Mouse (Mus musculus) ES-E14 (cell line): ENCODE results near the gene Phip. TPM values are rescaled to one million over a fixed set of nuclear protein-coding genes. Genes with fewer than 3 reads are reported as not detected.
A peak's percentile ranks its signal among the peaks of the same experiment; 100 is the strongest.

Source experiments
- DNase-seq: peaks from one replicate; pipeline ENCODE4 v3.0.0-alpha.2; 2013; ENCODE audit warnings: low read depth, low spot score
- H3K27ac ChIP-seq: 2 replicates; pipeline ENCODE4 v1.5.1; 2012; ENCODE audit warnings: low read depth, mild to moderate bottlenecking, low read length, moderate library complexity, mixed read lengths; ENCODE audit not compliant: poor library complexity, insufficient read depth, severe bottlenecking
- H3K36me3 ChIP-seq: 2 replicates; pipeline ENCODE4 v1.6.1; 2012; ENCODE audit warnings: mild to moderate bottlenecking, low read length, moderate library complexity, mixed read lengths; ENCODE audit not compliant: control insufficient read depth, poor library complexity, insufficient read depth, severe bottlenecking
- H3K4me1 ChIP-seq, 2 experiments: fragments of 150-350 bp in 1 of 2; sonication (generic) in 1 of 2; 2 replicates each; pipeline ENCODE4 v1.6.1; 2012; ENCODE audit warnings: low read length in 2 of 2, mild to moderate bottlenecking in 1 of 2, mixed read lengths in 1 of 2; ENCODE audit not compliant: control insufficient read depth in 2 of 2, insufficient read depth in 2 of 2, poor library complexity in 1 of 2
- H3K4me3 ChIP-seq, 2 experiments: fragments of 150-350 bp in 1 of 2; sonication (generic) in 1 of 2; 2 replicates each; pipeline ENCODE4 v1.5.1; 2012; ENCODE audit warnings: low read length in 2 of 2, low read depth in 1 of 2, mild to moderate bottlenecking in 1 of 2, mixed read lengths in 1 of 2; ENCODE audit not compliant: insufficient read depth in 1 of 2, poor library complexity in 1 of 2, severe bottlenecking in 1 of 2
- H3K9ac ChIP-seq: 2 replicates; pipeline ENCODE4 v1.6.1; 2012; ENCODE audit warnings: low read depth, mild to moderate bottlenecking, low read length, mixed read lengths; ENCODE audit not compliant: poor library complexity, insufficient read depth, severe bottlenecking
- H3K9me3 ChIP-seq: fragments of 150-350 bp; sonication (generic); 2 replicates; pipeline ENCODE4 v1.6.1; 2012; ENCODE audit warnings: low read depth, mild to moderate bottlenecking, low read length; ENCODE audit not compliant: control insufficient read depth, insufficient read depth
- CHD2 ChIP-seq: IDR thresholded peaks from 2 replicates; pipeline ENCODE4 v1.6.1; 2014; ENCODE audit warnings: mild to moderate bottlenecking, low read depth, low read length, inconsistent platforms
- HCFC1 ChIP-seq: IDR thresholded peaks from 2 replicates; pipeline ENCODE4 v1.6.1; 2012; ENCODE audit warnings: low read length, inconsistent platforms, borderline replicate concordance; ENCODE audit not compliant: insufficient read depth
- MAFK ChIP-seq: IDR thresholded peaks from 2 replicates; pipeline ENCODE4 v1.6.1; 2014; ENCODE audit warnings: mild to moderate bottlenecking, low read depth, low read length, inconsistent platforms; ENCODE audit not compliant: insufficient read depth
- ZC3H11A ChIP-seq: IDR thresholded peaks from 2 replicates; pipeline ENCODE4 v1.6.1; 2012; ENCODE audit warnings: low read depth, mild to moderate bottlenecking, inconsistent platforms, low read length, borderline replicate concordance
- ZNF384 ChIP-seq: IDR thresholded peaks from 2 replicates; pipeline ENCODE4 v1.6.1; 2012; ENCODE audit warnings: low read depth, low read length, inconsistent platforms
- in situ Hi-C, 2 experiments: fragments of 600-800 bp; cut with MboI; formaldehyde crosslinking; loops; one replicate each; pipeline ENCODE4 v1.15.1; 2025; ENCODE audit warnings: low sequenced_read_pairs in 2 of 2, inconsistent platforms in 1 of 2; ENCODE audit not compliant: unreplicated experiment in 2 of 2
- total RNA-seq: library from RNA; depleted of rRNA; stranded (reverse); fragments of 300-350 nt; gene quantifications from 2 replicates; pipeline ENCODE4 v1.2.3, GENCODE M21; 2012

The Phip gene
- total RNA-seq, 1 experiment = 52.4 TPM

DNA sequence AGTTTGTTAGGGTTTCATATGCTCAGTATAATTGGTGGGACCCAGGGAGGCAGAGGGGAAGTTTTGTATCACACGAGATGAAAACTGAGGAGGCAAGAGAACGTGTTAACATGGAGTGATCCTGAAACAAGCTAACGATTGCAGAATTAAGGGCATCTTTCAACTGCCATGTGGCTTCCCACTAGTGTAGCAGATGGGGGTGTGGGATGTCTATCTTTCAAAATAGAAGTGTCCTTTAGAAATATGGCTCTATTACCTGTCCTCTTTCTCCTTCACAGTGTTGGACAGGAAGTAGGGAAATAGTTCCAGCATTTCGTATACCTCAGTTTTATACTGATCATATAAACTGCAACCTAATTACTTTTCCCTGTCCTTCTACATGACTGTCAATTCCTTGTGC lies 119.1 kb downstream of the Phip start:
- no peaks in the 10 kb centered on the region for H3K9me3 ChIP-seq
- no peak overlapping the region for H3K27ac ChIP-seq
- no peak for TF ChIP-seq HCFC1
- no peak for TF ChIP-seq ZC3H11A
- no peak for TF ChIP-seq CHD2
- no peak for TF ChIP-seq ZNF384
- TF ChIP-seq MAFK = no peak
- in situ Hi-C loops = no loop called here
- no peaks in the 10 kb centered on the region for H3K4me1 ChIP-seq
- DNase-seq = no peak
- no peak overlapping the region for H3K4me3 ChIP-seq
- no peak overlapping the region for H3K9ac ChIP-seq
- no peaks in the 10 kb centered on the region for H3K36me3 ChIP-seq

GRCm38 (mm10) chr9:82854973-82855614 lies 120.2 kb downstream of the Phip start:
- DNase-seq = no peak
- no peak overlapping the region for H3K9ac ChIP-seq
- in situ Hi-C loops = no loop called here
- H3K36me3 ChIP-seq = no peaks in the 10 kb centered on the region
- no peak overlapping the region for H3K4me3 ChIP-seq
- H3K27ac ChIP-seq = no peak overlapping the region
- no peaks in the 10 kb centered on the region for H3K4me1 ChIP-seq
- H3K9me3 ChIP-seq = no peaks in the 10 kb centered on the region
- TF ChIP-seq ZC3H11A (no peak), HCFC1 (no peak), ZNF384 (no peak), MAFK (no peak), CHD2 (no peak)

DNA sequence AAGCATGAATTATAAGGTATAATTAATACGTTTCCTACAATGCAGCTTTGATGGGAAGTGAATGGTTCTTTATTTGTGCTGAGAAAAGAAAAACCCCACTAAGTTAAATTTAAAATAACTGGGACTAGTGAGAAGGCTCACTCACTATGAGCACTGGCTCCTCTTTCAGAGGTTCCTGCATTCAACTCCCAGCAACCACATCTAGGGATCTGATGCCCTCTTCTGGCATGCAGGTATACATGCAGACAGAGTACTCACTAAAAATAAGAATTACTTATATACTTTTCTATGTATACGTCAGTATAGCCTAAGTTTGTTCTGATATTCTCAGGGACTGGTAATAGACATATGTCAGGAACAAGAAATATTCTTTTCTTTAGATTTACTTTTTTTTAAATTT lies 121.3 kb downstream of the Phip start:
- no peaks in the 10 kb centered on the region for H3K4me1 ChIP-seq
- in situ Hi-C loops = no loop called here
- no peak for DNase-seq
- no peaks in the 10 kb centered on the region for H3K36me3 ChIP-seq
- TF ChIP-seq CHD2 (no peak), ZNF384 (no peak), ZC3H11A (peak; percentile 35; the same call in 1 of the 2 replicates), MAFK (no peak), HCFC1 (no peak)
- no peaks in the 10 kb centered on the region for H3K9me3 ChIP-seq
- no peak overlapping the region for H3K27ac ChIP-seq
- H3K4me3 ChIP-seq = no peak overlapping the region
- no peak overlapping the region for H3K9ac ChIP-seq

DNA sequence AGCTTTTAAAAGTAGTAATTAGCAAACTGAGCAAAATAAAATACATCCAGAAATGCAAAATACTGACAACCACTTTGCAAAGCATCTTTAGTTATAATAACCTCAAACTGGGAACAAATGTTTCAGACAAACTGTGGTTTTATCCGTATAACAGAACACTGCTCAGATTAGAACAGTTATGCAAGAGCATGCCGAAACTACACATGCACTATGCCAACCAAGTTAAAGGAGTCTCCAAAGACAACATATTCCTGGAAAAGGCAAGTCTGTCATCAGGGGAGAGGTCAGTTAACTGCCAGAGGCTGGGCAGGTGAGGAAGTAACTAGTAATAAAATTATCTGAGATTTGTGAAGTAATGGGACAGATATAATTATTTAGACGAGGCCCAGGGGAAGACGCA lies 132.6 kb downstream of the Phip start:
- no peak for DNase-seq
- no peaks in the 10 kb centered on the region; the same call in 1 of the 2 replicates for H3K36me3 ChIP-seq
- in situ Hi-C loops = no loop called here

GRCm38 (mm10) chr9:82835921-82836320 lies 139.4 kb downstream of the Phip start:
- H3K27ac ChIP-seq = no peak overlapping the region
- no peak for TF ChIP-seq HCFC1
- no peak for TF ChIP-seq ZNF384
- no peak for TF ChIP-seq ZC3H11A
- no peak for TF ChIP-seq CHD2
- no peak for TF ChIP-seq MAFK
- no peaks in the 10 kb centered on the region for H3K9me3 ChIP-seq
- no peak overlapping the region for H3K4me3 ChIP-seq
- H3K9ac ChIP-seq = no peak overlapping the region
- in situ Hi-C loops = no loop called here
- no peaks in the 10 kb centered on the region for H3K4me1 ChIP-seq
- DNase-seq = no peak
- H3K36me3 ChIP-seq = no peaks in the 10 kb centered on the region

More for the DNA sequence above, 132.6 kb downstream of the Phip start:
- H3K4me3 ChIP-seq = no peak overlapping the region
- no peak overlapping the region for H3K9ac ChIP-seq
- no peak overlapping the region for H3K27ac ChIP-seq
- TF ChIP-seq ZC3H11A = no peak
- TF ChIP-seq CHD2 = no peak
- TF ChIP-seq MAFK = no peak
- TF ChIP-seq ZNF384 = no peak
- no peak for TF ChIP-seq HCFC1
- no peaks in the 10 kb centered on the region for H3K9me3 ChIP-seq
- no peaks in the 10 kb centered on the region for H3K4me1 ChIP-seq
